Mouse (Mus musculus) bone marrow, adult 2 months (tissue): ENCODE measurements around the gene Cox4i2.

Experiments
- CTCF ChIP-seq: fragments of 200-500 bp; IDR thresholded peaks from 2 replicates; pipeline ENCODE4 v1.5.1; 2011; ENCODE audit warnings: low read length, control low read depth; ENCODE audit not compliant: control insufficient read depth, insufficient read depth
- POLR2A ChIP-seq: fragments of 200-500 bp; IDR thresholded peaks from 2 replicates; pipeline ENCODE4 v1.6.1; 2011; ENCODE audit warnings: low read depth, mild to moderate bottlenecking, control low read depth, low read length, borderline replicate concordance; ENCODE audit not compliant: control insufficient read depth

DNA sequence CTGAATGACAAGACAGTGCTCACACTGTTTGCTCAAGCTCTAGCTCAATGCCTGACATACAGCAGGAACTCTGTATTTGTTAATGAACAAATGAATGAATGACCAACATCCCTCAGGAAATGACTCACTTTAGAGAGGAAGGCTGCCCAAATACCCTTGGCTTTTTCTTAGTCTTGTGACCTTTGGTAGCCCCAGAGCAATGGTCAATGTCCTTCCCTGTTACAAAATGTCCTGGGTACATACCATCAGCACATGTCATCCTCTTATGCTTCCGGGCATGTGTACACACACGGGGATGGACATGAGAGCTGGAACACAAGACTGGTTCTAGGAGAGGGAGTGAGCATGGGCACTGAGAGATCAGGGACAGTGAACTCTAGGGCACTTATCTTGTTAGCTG lies 52.1 kb downstream of the Cox4i2 start:
- TF ChIP-seq CTCF = no peak
- no peak for TF ChIP-seq POLR2A
